Mouse (Mus musculus) testis, postnatal 14 days (tissue): ENCODE data around the gene Gas6.
A peak's percentile ranks its signal among the peaks of the same experiment; 100 is the strongest.

Experiments used
- DNase-seq: peaks from one replicate; pipeline ENCODE4 v3.0.0; 2021; ENCODE audit warnings: low spot score

Gene Gas6

GRCm38 (mm10) chr8:13506849-13507248, 12.6 kb upstream of the Gas6 start:
- DNase-seq, result peak; percentile 71

- DNase-seq, result no peak
Measured at GRCm38 (mm10) chr8:13504894-13505674, 10.8 kb upstream of the Gas6 start.

GRCm38 (mm10) chr8:13503936-13504606, 9.8 kb upstream of the Gas6 start:
- no peak for DNase-seq

GRCm38 (mm10) chr8:13501221-13501620, 6.9 kb upstream of the Gas6 start:
- no peak for DNase-seq

- no peak for DNase-seq
Measured at GRCm38 (mm10) chr8:13493011-13493410, 1.3 kb downstream of the Gas6 start.

GRCm38 (mm10) chr8:13492198-13492995, 1.9 kb downstream of the Gas6 start:
- no peak for DNase-seq

- no peak for DNase-seq
Measured at GRCm38 (mm10) chr8:13491491-13492010, 2.7 kb downstream of the Gas6 start.

GRCm38 (mm10) chr8:13489986-13490910, 4.0 kb downstream of the Gas6 start:
- no peak for DNase-seq

- no peak for DNase-seq
Measured at GRCm38 (mm10) chr8:13489351-13489750, 4.9 kb downstream of the Gas6 start.

GRCm38 (mm10) chr8:13483191-13483590, 11.1 kb downstream of the Gas6 start:
- DNase-seq, result no peak

GRCm38 (mm10) chr8:13482101-13482801, 12.0 kb downstream of the Gas6 start:
- no peak for DNase-seq

- DNase-seq, result no peak
Measured at GRCm38 (mm10) chr8:13481596-13481995, 12.7 kb downstream of the Gas6 start.

GRCm38 (mm10) chr8:13481089-13481554, 13.2 kb downstream of the Gas6 start:
- DNase-seq, result no peak

- no peak for DNase-seq
Measured at GRCm38 (mm10) chr8:13475892-13476291, 18.4 kb downstream of the Gas6 start.

- DNase-seq, result no peak
Measured at GRCm38 (mm10) chr8:13472284-13472683, 22.0 kb downstream of the Gas6 start.

- no peak for DNase-seq
Measured at GRCm38 (mm10) chr8:13471484-13471883, 22.8 kb downstream of the Gas6 start.

GRCm38 (mm10) chr8:13468737-13469136, 25.6 kb downstream of the Gas6 start:
- DNase-seq, result no peak

- no peak for DNase-seq
Measured at GRCm38 (mm10) chr8:13466989-13467388, 27.3 kb downstream of the Gas6 start.

- DNase-seq, result no peak
Measured at GRCm38 (mm10) chr8:13465324-13465723, 29.0 kb downstream of the Gas6 start.

GRCm38 (mm10) chr8:13462392-13462791, 31.9 kb downstream of the Gas6 start:
- peak; percentile 40 for DNase-seq

- DNase-seq, result peak; percentile 51
Measured at GRCm38 (mm10) chr8:13461843-13462242, 32.4 kb downstream of the Gas6 start.
